Mouse (Mus musculus) liver, adult 2 months (tissue): ENCODE measurements at regions not wholly inside any gene's neighbourhood (a gene's known extent, or its start where the extent isn't known, plus 50 kb on each side); places are given as distances from the start of the nearest gene placed in this dataset.

Source experiments
- DNase-seq: peaks from one replicate; pipeline ENCODE4 v3.0.0-alpha.2; 2011; ENCODE audit warnings: low read depth, low spot score; ENCODE audit errors: extremely low read depth
- H3K27ac ChIP-seq: fragments of 200-500 bp; replicated peaks from 2 replicates; pipeline ENCODE4 v1.5.1; 2012; ENCODE audit warnings: low read depth, mild to moderate bottlenecking, control low read depth, inconsistent platforms, low read length; ENCODE audit not compliant: insufficient read depth
- H3K27me3 ChIP-seq: fragments of 200-500 bp; 2 replicates; pipeline ENCODE4 v1.6.1; 2012; ENCODE audit warnings: mild to moderate bottlenecking, moderate library complexity, low read length, inconsistent platforms; ENCODE audit not compliant: control insufficient read depth, insufficient read depth
- H3K36me3 ChIP-seq: fragments of 200-500 bp; 2 replicates; pipeline ENCODE4 v1.6.1; 2012; ENCODE audit warnings: low read length, inconsistent platforms; ENCODE audit not compliant: control insufficient read depth, insufficient read depth
- H3K4me1 ChIP-seq: fragments of 200-500 bp; 2 replicates; pipeline ENCODE4 v1.6.1; 2011; ENCODE audit warnings: low read length; ENCODE audit not compliant: control insufficient read depth, insufficient read depth
- H3K4me3 ChIP-seq: fragments of 200-500 bp; 2 replicates; pipeline ENCODE4 v1.5.1; 2011; ENCODE audit warnings: low read depth, mild to moderate bottlenecking, control low read depth, low read length, moderate library complexity; ENCODE audit not compliant: insufficient read depth
- H3K79me2 ChIP-seq: fragments of 200-500 bp; 2 replicates; pipeline ENCODE4 v1.6.1; 2012; ENCODE audit warnings: inconsistent platforms, mild to moderate bottlenecking, low read length, moderate library complexity; ENCODE audit not compliant: control insufficient read depth, insufficient read depth
- H3K9ac ChIP-seq: fragments of 200-500 bp; 2 replicates; pipeline ENCODE4 v1.6.1; 2012; ENCODE audit warnings: low read depth, mild to moderate bottlenecking, control low read depth, inconsistent platforms, low read length
- CTCF ChIP-seq: fragments of 200-500 bp; IDR thresholded peaks from 2 replicates; pipeline ENCODE4 v1.5.1; 2011; ENCODE audit warnings: low read depth, low read length, control low read depth
- POLR2A ChIP-seq: fragments of 200-500 bp; IDR thresholded peaks from 2 replicates; pipeline ENCODE4 v1.6.1; 2011; ENCODE audit warnings: low read length, control low read depth; ENCODE audit not compliant: insufficient read depth; ENCODE audit errors: extremely low read depth
- WGBS: fragments of 180-500 bp; shearing (Covaris S2); methylation state at CpG from one replicate; pipeline ENCODE4 v1.1.7; 2018; 5-methylcytosine and 5-hydroxymethylcytosine counted together

DNA sequence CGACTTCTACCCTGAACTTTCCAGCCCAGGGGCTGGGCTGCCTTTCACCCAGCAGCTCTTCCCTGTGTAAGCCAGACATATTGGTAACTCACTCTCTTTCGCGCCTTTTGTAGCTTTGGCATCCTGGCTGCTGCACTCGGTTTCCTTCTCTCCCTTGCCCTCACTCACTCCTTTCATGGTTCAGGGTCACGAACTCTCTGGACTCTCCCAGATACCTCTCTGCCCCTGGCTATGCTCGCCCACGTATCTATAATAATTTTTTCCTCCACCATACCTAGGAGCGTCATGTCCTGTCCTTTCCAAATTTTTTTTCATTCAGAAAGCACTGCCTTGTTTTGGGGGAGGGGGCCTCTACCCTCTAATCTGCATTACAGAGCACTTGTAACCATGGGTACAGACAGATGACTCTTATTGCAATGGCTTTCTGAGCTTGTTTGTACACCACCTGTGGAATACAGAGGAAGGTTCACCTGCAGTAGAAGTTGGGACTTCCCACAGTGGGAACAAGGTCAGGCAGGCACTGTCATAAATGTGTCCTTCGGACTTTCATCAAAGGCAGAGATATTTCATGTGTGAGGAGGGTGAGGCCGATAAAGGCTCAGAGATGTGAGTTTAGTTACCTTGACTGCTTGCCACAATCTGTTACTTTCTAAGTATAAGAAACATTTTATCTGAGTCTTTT lies 134.8 kb upstream of the Slc38a2 start:
- Histone ChIP-seq H3K4me1 (peaks cover 4% of the 10 kb centered on the region; the same call in 1 of the 2 replicates), H3K79me2 (no peaks in the 10 kb centered on the region), H3K36me3 (no peaks in the 10 kb centered on the region), H3K4me3 (no peak overlapping the region), H3K27ac (no peak overlapping the region), H3K9ac (no peak overlapping the region), H3K27me3 (no peaks in the 10 kb centered on the region)
- DNase-seq = no peak
- WGBS = 83% methylated on average over 10 of the region's 10 CpGs
- TF ChIP-seq CTCF (no peak), POLR2A (no peak)

DNA sequence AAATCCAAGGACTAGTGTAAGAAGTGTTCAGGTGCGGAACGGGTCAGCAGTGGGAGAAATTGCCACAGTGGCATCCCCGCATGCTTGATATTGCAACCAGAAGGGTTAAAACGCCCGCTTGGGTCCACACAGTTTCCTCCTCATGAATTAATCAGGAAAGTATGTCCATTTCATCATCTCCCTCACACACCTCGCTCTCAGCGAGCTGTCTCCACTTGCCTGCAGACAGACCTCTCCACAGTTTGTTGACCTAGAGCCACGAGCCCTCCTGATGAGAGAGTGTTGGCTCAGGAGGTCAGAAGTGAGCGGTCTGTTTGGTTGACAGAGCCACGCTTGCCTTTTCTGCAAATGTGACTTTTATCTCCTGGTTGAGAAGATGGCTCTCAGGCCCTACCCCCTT lies 132.9 kb upstream of the Slc38a2 start:
- Histone ChIP-seq H3K27ac (no peak overlapping the region), H3K79me2 (no peaks in the 10 kb centered on the region), H3K4me1 (peaks cover 4% of the 10 kb centered on the region; the same call in 1 of the 2 replicates), H3K27me3 (no peaks in the 10 kb centered on the region), H3K4me3 (no peak overlapping the region), H3K36me3 (no peaks in the 10 kb centered on the region), H3K9ac (no peak overlapping the region)
- no peak for DNase-seq
- TF ChIP-seq POLR2A = no peak
- 49% methylated on average over 10 of the region's 10 CpGs for WGBS

DNA sequence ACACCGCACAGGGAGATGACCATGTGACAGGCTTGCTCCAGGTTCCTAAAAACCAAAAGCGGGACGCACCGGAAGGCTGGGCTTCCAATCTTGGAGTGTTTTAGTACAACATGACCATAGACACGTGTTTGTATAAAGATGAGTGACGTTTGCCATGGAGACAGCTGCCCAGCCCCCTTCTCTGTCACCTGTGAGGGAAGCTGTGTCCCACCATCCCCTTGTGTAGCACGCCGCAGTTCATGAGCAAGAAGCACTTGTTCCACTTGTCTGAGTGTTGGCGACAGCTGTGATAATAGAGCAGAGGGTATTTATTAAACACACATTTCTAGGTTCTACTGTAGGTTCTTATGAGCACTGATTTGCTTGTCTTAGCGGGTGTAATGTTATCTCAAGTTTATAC lies 131.7 kb upstream of the Slc38a2 start:
- no peaks in the 10 kb centered on the region for H3K36me3 ChIP-seq
- H3K79me2 ChIP-seq = no peaks in the 10 kb centered on the region
- H3K9ac ChIP-seq = no peak overlapping the region
- WGBS = 97% methylated on average over 10 of the region's 10 CpGs
- peaks cover 4% of the 10 kb centered on the region; the same call in 1 of the 2 replicates for H3K4me1 ChIP-seq
- H3K4me3 ChIP-seq = no peak overlapping the region
- no peak for DNase-seq
- H3K27me3 ChIP-seq = no peaks in the 10 kb centered on the region
- no peak for TF ChIP-seq POLR2A
- TF ChIP-seq CTCF = no peak
- H3K27ac ChIP-seq = no peak overlapping the region

DNA sequence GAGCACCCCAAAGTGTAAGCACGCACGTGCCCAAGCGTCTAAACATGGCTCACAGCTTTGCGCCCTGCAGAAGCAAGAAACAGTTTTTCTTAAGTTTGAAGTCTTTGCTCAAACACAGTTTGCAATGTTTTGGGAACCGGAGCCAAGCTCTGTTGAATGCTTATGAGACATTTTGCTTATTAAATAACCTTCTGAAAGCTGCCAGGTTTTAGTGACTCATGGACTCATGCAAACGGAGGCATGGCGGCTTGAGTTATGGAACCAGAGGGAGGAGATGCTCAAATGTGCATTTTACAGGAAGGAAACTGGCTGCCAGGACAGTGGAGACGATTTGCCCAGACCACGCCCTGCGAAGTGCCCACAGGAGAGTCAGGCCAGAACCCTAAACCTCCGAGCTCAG lies 131.0 kb upstream of the Slc38a2 start:
- Histone ChIP-seq H3K27ac (no peak overlapping the region), H3K9ac (no peak overlapping the region), H3K36me3 (no peaks in the 10 kb centered on the region), H3K27me3 (0 out of 2 replicates have a peak, but pooled peaks cover 1% of the 10 kb centered on the region), H3K79me2 (no peaks in the 10 kb centered on the region), H3K4me3 (no peak overlapping the region), H3K4me1 (peaks cover 4% of the 10 kb centered on the region; the same call in 1 of the 2 replicates)
- TF ChIP-seq CTCF (no peak), POLR2A (no peak)
- 92% methylated on average over 11 of the region's 11 CpGs for WGBS
- DNase-seq = no peak

DNA sequence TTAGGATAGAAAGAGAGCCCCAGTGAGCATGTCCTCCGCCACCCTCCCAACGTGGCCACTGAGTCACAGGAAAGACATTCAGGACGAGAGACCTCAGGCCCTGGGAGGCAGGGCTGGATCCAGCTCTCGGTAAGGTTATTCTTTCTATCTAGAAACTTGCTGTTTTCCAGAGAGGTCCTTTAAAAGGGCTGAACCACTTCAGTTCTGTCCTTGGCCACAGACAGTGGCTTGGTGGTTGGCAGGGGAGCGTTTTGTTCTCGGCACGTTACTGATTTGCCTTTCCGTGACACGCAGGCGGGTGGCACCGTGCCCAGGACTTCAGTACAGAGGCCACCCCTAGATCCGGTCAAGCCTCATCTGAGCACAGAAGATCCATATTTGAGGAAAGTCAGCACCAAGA lies 130.4 kb upstream of the Slc38a2 start:
- peaks cover 4% of the 10 kb centered on the region; the same call in 1 of the 2 replicates for H3K4me1 ChIP-seq
- 0 out of 2 replicates have a peak, but pooled peaks cover 5% of the 10 kb centered on the region for H3K27me3 ChIP-seq
- 84% methylated on average over 12 of the region's 12 CpGs for WGBS
- no peak for TF ChIP-seq POLR2A
- no peak for TF ChIP-seq CTCF
- H3K79me2 ChIP-seq = no peaks in the 10 kb centered on the region
- no peak overlapping the region for H3K27ac ChIP-seq
- H3K36me3 ChIP-seq = no peaks in the 10 kb centered on the region
- DNase-seq = no peak
- no peak overlapping the region for H3K9ac ChIP-seq
- no peak overlapping the region for H3K4me3 ChIP-seq

DNA sequence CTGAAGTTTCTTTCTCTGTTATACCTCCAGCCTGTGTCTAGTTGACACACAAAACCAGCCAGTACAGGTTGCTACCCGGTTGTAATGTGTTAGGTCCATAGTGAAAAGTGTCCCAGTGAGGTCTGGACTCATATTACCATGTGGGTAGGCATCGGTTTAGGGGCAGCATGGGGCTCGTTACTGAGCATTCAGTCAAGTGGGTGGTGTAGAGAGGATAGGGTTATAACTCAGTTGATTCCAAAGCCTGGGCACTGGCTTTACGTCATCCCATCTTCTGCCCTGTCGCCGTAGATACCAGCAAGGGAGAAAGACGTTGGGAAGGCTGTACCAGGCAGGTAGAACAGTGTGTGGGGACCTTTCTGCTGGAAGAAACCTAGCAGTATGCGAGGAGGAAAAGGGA lies 129.2 kb upstream of the Slc38a2 start:
- Histone ChIP-seq H3K36me3 (no peaks in the 10 kb centered on the region), H3K79me2 (no peaks in the 10 kb centered on the region), H3K9ac (no peak overlapping the region), H3K4me3 (no peak overlapping the region), H3K4me1 (peaks cover 4% of the 10 kb centered on the region; the same call in 1 of the 2 replicates), H3K27ac (no peak overlapping the region), H3K27me3 (0 out of 2 replicates have a peak, but pooled peaks cover 5% of the 10 kb centered on the region)
- 95% methylated on average over 8 of the region's 8 CpGs for WGBS
- TF ChIP-seq POLR2A (no peak), CTCF (no peak)
- no peak for DNase-seq
